Mouse (Mus musculus) T-cell, adult 2 months (primary cell): ENCODE measurements around the gene 1600015I10Rik.

Source experiments
- DNase-seq: peaks from one replicate; pipeline ENCODE4 v3.0.0; 2022; ENCODE audit warnings: low spot score

The 1600015I10Rik gene

GRCm38 (mm10) chr6:48967868-48968267 lies 38.2 kb downstream of the 1600015I10Rik start:
- no peak for DNase-seq

- no peak for DNase-seq
Measured at GRCm38 (mm10) chr6:48974663-48975062, 45.0 kb downstream of the 1600015I10Rik start, which contains the start of gene Doxl2. Gene Doxl2 (plus strand): TSS chr6:48974963.

GRCm38 (mm10) chr6:48979616-48980015 lies 49.9 kb downstream of the 1600015I10Rik start:
- no peak for DNase-seq

GRCm38 (mm10) chr6:48982305-48982704 lies 52.6 kb downstream of the 1600015I10Rik start:
- no peak for DNase-seq
